Mouse (Mus musculus): ENCODE measurements around the gene Gm14632.
"Not testable (repeated sequence)": the region's sequence is repeated elsewhere in the genome, so short reads cannot be mapped to it uniquely, and the experiment has no call there.

Gm14632 gene
- long read RNA-seq, experiment 1 = 0 reads
- long read RNA-seq, experiment 2 = 0 reads

GRCm38 (mm10) chrX:30329472-30329871 is at the start of gene Gm14632:
Gene Gm14632 (plus strand): TSS chrX:30329772.
- intact Hi-C loops (cut with DNase I) = not testable (repeated sequence)
